Mouse (Mus musculus): ENCODE results near the gene Sipa1l2. TPM values are rescaled to one million over a fixed set of nuclear protein-coding genes. Genes with fewer than 3 reads are reported as not detected.

Gene Sipa1l2
- polyA plus RNA-seq, 1 experiment from 2014 or later = 17.9 TPM

- no peak for ATAC-seq (ENCODE audit: insufficient number of reproducible peaks, insufficient read depth, low FRiP score, low TSS enrichment, low read depth)
- H3K4me2 ChIP-seq = no peak overlapping the region
- no peak overlapping the region for H3K27ac ChIP-seq
- H3K9me3 ChIP-seq = no peaks in the 10 kb centered on the region
- no peak overlapping the region for H3K9ac ChIP-seq
- H3K36me3 ChIP-seq = no peaks in the 10 kb centered on the region
- H3K27me3 ChIP-seq = peaks cover 8% of the 10 kb centered on the region; the same call in 1 of the 2 replicates
- peaks cover 45% of the 10 kb centered on the region for H3K4me1 ChIP-seq
- 75% methylated on average over 4 of the region's 4 CpGs for WGBS
- no peak overlapping the region for H3K4me3 ChIP-seq
Observed at GRCm38 (mm10) chr8:125518951-125519350, 50.7 kb downstream of the Sipa1l2 start.

- H3K9ac ChIP-seq = no peak overlapping the region
- H3K4me1 ChIP-seq = peaks cover 47% of the 10 kb centered on the region
- no peak overlapping the region for H3K4me2 ChIP-seq
- peak overlapping the region; percentile 48; the same call in 1 of the 2 replicates for H3K27ac ChIP-seq
- H3K4me3 ChIP-seq = no peak overlapping the region
- H3K9me3 ChIP-seq = no peaks in the 10 kb centered on the region
- peaks cover 8% of the 10 kb centered on the region; the same call in 1 of the 2 replicates for H3K27me3 ChIP-seq
- no peak for ATAC-seq (ENCODE audit: insufficient number of reproducible peaks, insufficient read depth, low FRiP score, low TSS enrichment, low read depth)
- 65% methylated on average over 6 of the region's 6 CpGs for WGBS
- H3K36me3 ChIP-seq = no peaks in the 10 kb centered on the region
Observed at GRCm38 (mm10) chr8:125518301-125518700, 51.3 kb downstream of the Sipa1l2 start.

- Histone ChIP-seq H3K9me3 (no peaks in the 10 kb centered on the region), H3K4me2 (no peak overlapping the region), H3K4me1 (peaks cover 44% of the 10 kb centered on the region), H3K9ac (no peak overlapping the region), H3K27ac (no peak overlapping the region), H3K27me3 (peaks cover 8% of the 10 kb centered on the region; the same call in 1 of the 2 replicates), H3K36me3 (no peaks in the 10 kb centered on the region), H3K4me3 (no peak overlapping the region)
- WGBS = 66% methylated on average over 8 of the region's 8 CpGs
- no peak for ATAC-seq (ENCODE audit: insufficient number of reproducible peaks, insufficient read depth, low FRiP score, low TSS enrichment, low read depth)
Observed at GRCm38 (mm10) chr8:125517397-125517796, 52.2 kb downstream of the Sipa1l2 start.

- H3K27ac ChIP-seq = no peak overlapping the region
- no peak overlapping the region for H3K4me2 ChIP-seq
- no peaks in the 10 kb centered on the region for H3K9me3 ChIP-seq
- no peak overlapping the region for H3K9ac ChIP-seq
- ATAC-seq (ENCODE audit: insufficient number of reproducible peaks, insufficient read depth, low FRiP score, low TSS enrichment, low read depth) = no peak
- WGBS = 56% methylated on average over 6 of the region's 6 CpGs
- H3K36me3 ChIP-seq = no peaks in the 10 kb centered on the region
- H3K4me3 ChIP-seq = no peak overlapping the region
- peaks cover 8% of the 10 kb centered on the region; the same call in 1 of the 2 replicates for H3K27me3 ChIP-seq
- peaks cover 39% of the 10 kb centered on the region for H3K4me1 ChIP-seq
Observed at GRCm38 (mm10) chr8:125516115-125516905, 53.3 kb downstream of the Sipa1l2 start.

GRCm38 (mm10) chr8:125515665-125516064 is 53.9 kb downstream of the Sipa1l2 start:
- no peaks in the 10 kb centered on the region for H3K36me3 ChIP-seq
- 81% methylated on average over 8 of the region's 8 CpGs for WGBS
- no peak overlapping the region for H3K27ac ChIP-seq
- no peak overlapping the region for H3K4me2 ChIP-seq
- peaks cover 39% of the 10 kb centered on the region for H3K4me1 ChIP-seq
- no peak for ATAC-seq (ENCODE audit: insufficient number of reproducible peaks, insufficient read depth, low FRiP score, low TSS enrichment, low read depth)
- H3K4me3 ChIP-seq = no peak overlapping the region
- H3K9me3 ChIP-seq = no peaks in the 10 kb centered on the region
- H3K27me3 ChIP-seq = peaks cover 8% of the 10 kb centered on the region; the same call in 1 of the 2 replicates
- no peak overlapping the region for H3K9ac ChIP-seq

- peaks cover 8% of the 10 kb centered on the region; the same call in 1 of the 2 replicates for H3K27me3 ChIP-seq
- H3K9ac ChIP-seq = no peak overlapping the region
- H3K27ac ChIP-seq = peak overlapping the region; percentile 34
- 28% methylated on average over 5 of the region's 5 CpGs for WGBS
- H3K4me3 ChIP-seq = no peak overlapping the region
- peaks cover 55% of the 10 kb centered on the region for H3K4me1 ChIP-seq
- no peaks in the 10 kb centered on the region for H3K9me3 ChIP-seq
- H3K36me3 ChIP-seq = no peaks in the 10 kb centered on the region
- no peak for ATAC-seq (ENCODE audit: insufficient number of reproducible peaks, insufficient read depth, low FRiP score, low TSS enrichment, low read depth)
- no peak overlapping the region for H3K4me2 ChIP-seq
Observed at GRCm38 (mm10) chr8:125513935-125514334, 55.7 kb downstream of the Sipa1l2 start.

GRCm38 (mm10) chr8:125513242-125513866 is 56.3 kb downstream of the Sipa1l2 start:
- no peak overlapping the region for H3K9ac ChIP-seq
- peak overlapping the region; percentile 34 for H3K27ac ChIP-seq
- H3K4me2 ChIP-seq = no peak overlapping the region
- WGBS = 72% methylated on average over 5 of the region's 5 CpGs
- no peaks in the 10 kb centered on the region for H3K9me3 ChIP-seq
- H3K4me3 ChIP-seq = no peak overlapping the region
- no peaks in the 10 kb centered on the region for H3K36me3 ChIP-seq
- peaks cover 12% of the 10 kb centered on the region; the same call in 1 of the 2 replicates for H3K27me3 ChIP-seq
- H3K4me1 ChIP-seq = peaks cover 58% of the 10 kb centered on the region
- no peak for ATAC-seq (ENCODE audit: insufficient number of reproducible peaks, insufficient read depth, low FRiP score, low TSS enrichment, low read depth)

- Histone ChIP-seq H3K4me1 (peaks cover 58% of the 10 kb centered on the region), H3K4me2 (no peak overlapping the region), H3K27ac (no peak overlapping the region), H3K36me3 (no peaks in the 10 kb centered on the region), H3K27me3 (peaks cover 19% of the 10 kb centered on the region; the same call in 1 of the 2 replicates), H3K9ac (no peak overlapping the region), H3K4me3 (no peak overlapping the region), H3K9me3 (no peaks in the 10 kb centered on the region)
- ATAC-seq (ENCODE audit: insufficient number of reproducible peaks, insufficient read depth, low FRiP score, low TSS enrichment, low read depth) = no peak
- WGBS = 82% methylated on average over 1 of the region's 1 CpGs
Observed at GRCm38 (mm10) chr8:125512561-125512960, 57.0 kb downstream of the Sipa1l2 start.

GRCm38 (mm10) chr8:125510861-125511668 is 58.5 kb downstream of the Sipa1l2 start:
- no peak overlapping the region for H3K9ac ChIP-seq
- H3K27me3 ChIP-seq = peaks cover 23% of the 10 kb centered on the region
- H3K9me3 ChIP-seq = no peaks in the 10 kb centered on the region
- H3K4me1 ChIP-seq = peaks cover 51% of the 10 kb centered on the region
- 60% methylated on average over 14 of the region's 14 CpGs for WGBS
- no peak overlapping the region for H3K27ac ChIP-seq
- no peak for ATAC-seq (ENCODE audit: insufficient number of reproducible peaks, insufficient read depth, low FRiP score, low TSS enrichment, low read depth)
- H3K4me2 ChIP-seq = no peak overlapping the region
- H3K36me3 ChIP-seq = no peaks in the 10 kb centered on the region
- H3K4me3 ChIP-seq = no peak overlapping the region

GRCm38 (mm10) chr8:125509776-125510175 is 59.8 kb downstream of the Sipa1l2 start:
- Histone ChIP-seq H3K4me2 (no peak overlapping the region), H3K36me3 (no peaks in the 10 kb centered on the region), H3K4me3 (no peak overlapping the region), H3K9me3 (no peaks in the 10 kb centered on the region), H3K27me3 (peaks cover 23% of the 10 kb centered on the region), H3K4me1 (peaks cover 62% of the 10 kb centered on the region), H3K9ac (no peak overlapping the region), H3K27ac (no peak overlapping the region; the same call in 1 of the 2 replicates)
- ATAC-seq (ENCODE audit: insufficient number of reproducible peaks, insufficient read depth, low FRiP score, low TSS enrichment, low read depth) = no peak
- WGBS = 27% methylated on average over 4 of the region's 4 CpGs

- Histone ChIP-seq H3K36me3 (no peaks in the 10 kb centered on the region), H3K27ac (no peak overlapping the region), H3K9me3 (no peaks in the 10 kb centered on the region), H3K4me2 (no peak overlapping the region), H3K4me1 (peaks cover 66% of the 10 kb centered on the region), H3K27me3 (peaks cover 27% of the 10 kb centered on the region), H3K9ac (no peak overlapping the region), H3K4me3 (no peak overlapping the region)
- no peak for ATAC-seq (ENCODE audit: insufficient number of reproducible peaks, insufficient read depth, low FRiP score, low TSS enrichment, low read depth)
- WGBS = 76% methylated on average over 6 of the region's 6 CpGs
Observed at GRCm38 (mm10) chr8:125509175-125509574, 60.4 kb downstream of the Sipa1l2 start.
